Mouse (Mus musculus) R1 (cell line): ENCODE measurements around the gene Gm884.
"Not testable (repeated sequence)": the region's sequence is repeated elsewhere in the genome, so short reads cannot be mapped to it uniquely, and the experiment has no call there.

Source experiments
- DNase-seq: peaks from one replicate; pipeline ENCODE4 v3.0.0-alpha.2; 2018; ENCODE audit warnings: low read depth, low spot score

Gene Gm884

GRCm38 (mm10) chr11:103635481-103635880, 14.5 kb upstream of the Gm884 start:
- DNase-seq = no peak

- DNase-seq = no peak
Measured at GRCm38 (mm10) chr11:103634806-103635205, 13.9 kb upstream of the Gm884 start.

DNA sequence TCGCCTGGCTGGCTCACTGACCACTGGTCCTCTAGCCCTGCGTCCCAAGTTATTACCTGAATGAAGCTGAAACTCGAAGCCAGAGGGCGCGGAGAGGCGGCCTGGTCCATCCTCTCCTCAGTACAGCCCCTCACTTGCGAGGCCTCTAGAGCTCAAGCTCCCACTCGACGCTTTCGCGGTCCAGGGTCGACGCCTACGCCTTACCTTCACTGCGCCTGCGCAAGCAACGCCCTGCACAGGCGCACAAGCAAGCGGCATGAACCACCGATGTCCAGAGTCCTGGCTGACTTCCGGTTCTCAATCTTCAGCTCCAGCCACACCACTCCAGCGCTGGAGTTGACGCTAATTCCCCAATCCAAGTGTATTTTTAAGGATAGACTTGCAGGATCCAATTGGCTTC, 6.5 kb upstream of the Gm884 start:
- DNase-seq = peak; percentile 21

DNA sequence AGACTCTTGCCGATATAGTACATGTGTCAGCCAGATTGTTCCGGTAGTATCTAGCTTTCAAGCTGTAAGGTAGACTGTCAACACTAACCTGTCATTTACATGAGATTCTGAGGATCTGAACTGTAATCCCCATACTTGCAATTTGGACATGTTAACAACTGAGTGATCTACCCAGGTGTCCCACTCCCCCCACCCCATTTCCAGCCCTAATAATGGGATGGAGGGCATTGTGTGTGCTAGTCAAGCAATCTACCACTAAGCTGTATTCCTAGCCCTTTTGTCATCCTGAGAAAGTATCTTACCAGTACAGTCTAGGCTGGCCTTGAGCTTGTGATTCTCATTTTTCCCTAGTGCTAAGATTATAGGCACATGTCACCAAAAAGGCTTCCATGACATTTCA, 10.2 kb downstream of the Gm884 start:
- DNase-seq = peak; percentile 55

- DNase-seq = peak; percentile 41
Measured at GRCm38 (mm10) chr11:103606611-103607010, 14.3 kb downstream of the Gm884 start.

- peak; percentile 51 for DNase-seq
Measured at GRCm38 (mm10) chr11:103578339-103578738, 42.6 kb downstream of the Gm884 start.

DNA sequence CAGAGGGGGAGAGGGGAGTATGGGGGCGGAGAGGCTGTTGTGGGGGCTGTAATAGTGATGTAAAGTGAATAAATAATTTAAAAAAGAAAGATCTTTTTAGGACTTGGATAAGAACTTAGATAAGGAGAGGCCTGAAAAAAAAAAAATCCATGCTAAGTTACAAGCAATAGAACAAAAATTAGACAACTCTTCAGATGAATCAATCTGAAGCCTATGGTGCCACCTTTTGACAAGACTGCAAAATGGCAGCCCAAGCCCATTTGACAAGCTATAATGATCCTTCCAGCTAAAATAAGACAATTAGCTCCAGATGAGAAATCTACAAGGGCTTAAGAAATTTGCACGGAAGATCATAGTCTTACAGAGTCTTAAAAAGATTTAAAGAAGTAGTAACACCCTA, 64.9 kb downstream of the Gm884 start:
- peak; percentile 8 for DNase-seq

GRCm38 (mm10) chr11:103534973-103535372, 86.0 kb downstream of the Gm884 start:
- DNase-seq = not testable (repeated sequence)

DNA sequence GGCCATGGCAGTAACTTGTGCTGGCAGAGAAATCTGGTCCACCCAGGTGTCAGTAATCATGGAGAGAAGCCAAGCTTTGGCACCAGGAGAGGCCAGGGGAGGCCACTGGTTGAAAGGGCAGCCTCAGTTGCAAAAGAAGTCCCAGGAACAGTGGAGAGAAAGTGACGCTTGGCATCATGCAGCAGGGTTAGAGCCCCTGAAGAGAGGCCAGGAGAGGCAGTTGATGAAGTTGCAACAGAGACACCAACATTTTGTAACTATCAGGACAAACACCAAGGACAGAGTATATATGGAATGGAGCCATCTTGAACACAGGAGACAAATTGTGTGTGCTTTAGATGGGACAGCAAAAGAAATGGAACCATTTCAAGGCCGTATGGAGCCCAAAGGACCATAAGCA, 108.8 kb downstream of the Gm884 start:
- DNase-seq = no peak

- no peak for DNase-seq
Measured at GRCm38 (mm10) chr11:103504497-103504896, 116.4 kb downstream of the Gm884 start, which contains the start of gene Lrrc37a. Lrrc37a (minus strand) TSS chr11:103504597.
